ENCODE assay signal across 21 mouse cellular contexts in genomic region chr9:71940016-71940415, GRCm38 (mm10).
DNase-seq lines count a peak whose midpoint lies in the region; ATAC-seq and TF ChIP-seq lines count a peak whose summit lies in the region.
"Had no signal": no experiment of that assay in that cellular context is flagged by ENCODE, and none has a peak within 500 bp of the region (broad histone marks: within the 10 kb centered on the region; RNA-seq: fewer than 3 reads in every experiment).

No protein-coding gene starts in this region.

- H3ac ChIP-seq in C2C12 (ENCODE audit: control insufficient read depth, insufficient read length, low read depth) (no peak overlapping the region), myocyte (ENCODE audit: control insufficient read depth, insufficient read length) (no peak overlapping the region)

- ATAC-seq in intestine, embryonic 16.5 days = peak; percentile 48
- ATAC-seq: activated CD4-positive, CD25-positive, alpha-beta regulatory T cell, adult 4 months; forebrain, embryonic 13.5 days; forebrain, embryonic 15.5 days; forebrain, postnatal 0 days; Patski had no signal

- no peak overlapping the region for H3K4me3 ChIP-seq in C2C12 (ENCODE audit: insufficient read depth, poor library complexity, severe bottlenecking)
- no peak overlapping the region for H3K4me3 ChIP-seq in intestine, embryonic 16.5 days (ENCODE audit: low read length)
- no peak overlapping the region for H3K4me3 ChIP-seq in myocyte
- H3K4me3 ChIP-seq: embryonic facial prominence, embryonic 10.5 days; embryonic facial prominence, embryonic 12.5 days; forebrain, embryonic 13.5 days; forebrain, embryonic 15.5 days had no signal

- peaks cover 3% of the 10 kb centered on the region for H3K79me3 ChIP-seq in C2C12 (ENCODE audit: low read depth)

- DNase-seq in lung, postnatal 10 days = no peak
- no peak for DNase-seq in Muller cell, postnatal 12 days (ENCODE audit: inconsistent ontology term)
- DNase-seq: adrenal gland, adult 8-10 months; adrenal gland, postnatal 14 days; adrenal gland, postnatal 36 days; B cell, adult 2 months; cerebellum, adult 11-12 months; cerebellum, adult 2 months; cerebellum, adult 9-10 months; cerebellum, postnatal 10 days; cerebellum, postnatal 25 days; forebrain, postnatal 0 days had no signal

- H3K36me3 ChIP-seq in C2C12 (ENCODE audit: control insufficient read depth, insufficient read depth) = no peaks in the 10 kb centered on the region
- H3K36me3 ChIP-seq in intestine, embryonic 16.5 days (ENCODE audit: control insufficient read depth, insufficient read depth, low read length) = no peaks in the 10 kb centered on the region
- no peaks in the 10 kb centered on the region for H3K36me3 ChIP-seq in myocyte (ENCODE audit: control insufficient read depth, insufficient read depth)
- H3K36me3 ChIP-seq: embryonic facial prominence, embryonic 12.5 days; forebrain, embryonic 15.5 days had no signal

- H3K79me2 ChIP-seq in C2C12 (ENCODE audit: control insufficient read depth, insufficient read depth) (peaks cover 6% of the 10 kb centered on the region), myocyte (ENCODE audit: control insufficient read depth, insufficient read depth) (peaks cover 7% of the 10 kb centered on the region)

- H3K9ac ChIP-seq in intestine, embryonic 16.5 days (ENCODE audit: low read depth, low read length) = no peak overlapping the region
- H3K9ac ChIP-seq: embryonic facial prominence, embryonic 12.5 days; forebrain, embryonic 13.5 days; forebrain, embryonic 15.5 days; forebrain, postnatal 0 days had no signal

- no peak for TF ChIP-seq CTCF in C2C12 (IDR thresholded peaks at IDR 0.05; ENCODE audit: control insufficient read depth, insufficient read depth, insufficient read length)

- H3K27ac ChIP-seq in intestine, embryonic 16.5 days (ENCODE audit: low read length) = no peak overlapping the region
- H3K27ac ChIP-seq: embryonic facial prominence, embryonic 10.5 days; embryonic facial prominence, embryonic 12.5 days; forebrain, embryonic 13.5 days; forebrain, embryonic 15.5 days had no signal

- no peak for TF ChIP-seq POLR2A in myocyte (IDR thresholded peaks at IDR 0.05; ENCODE audit: insufficient read length, low read depth)

- H3K27me3 ChIP-seq in C2C12 (ENCODE audit: control insufficient read depth, insufficient read depth, insufficient read length) = no peaks in the 10 kb centered on the region
- no peaks in the 10 kb centered on the region for H3K27me3 ChIP-seq in intestine, embryonic 16.5 days (replicated peaks; ENCODE audit: control insufficient read depth, insufficient read depth, low read length)
- no peaks in the 10 kb centered on the region for H3K27me3 ChIP-seq in myocyte (ENCODE audit: control insufficient read depth, insufficient read depth, insufficient read length)
- H3K27me3 ChIP-seq: embryonic facial prominence, embryonic 12.5 days; forebrain, embryonic 13.5 days; forebrain, embryonic 15.5 days; Patski had no signal

- no peaks in the 10 kb centered on the region for H3K4me1 ChIP-seq in intestine, embryonic 16.5 days (ENCODE audit: control insufficient read depth, insufficient read depth, low read length)
- H3K4me1 ChIP-seq: embryonic facial prominence, embryonic 12.5 days had no signal

- H3K4me2 ChIP-seq in intestine, embryonic 16.5 days (ENCODE audit: low read depth, low read length) = no peak overlapping the region
- no peak overlapping the region for H3K4me2 ChIP-seq in myocyte (ENCODE audit: low read depth)
- H3K4me2 ChIP-seq: embryonic facial prominence, embryonic 12.5 days; forebrain, embryonic 13.5 days; forebrain, embryonic 15.5 days had no signal

- no peaks in the 10 kb centered on the region for H3K9me3 ChIP-seq in intestine, embryonic 16.5 days (ENCODE audit: control insufficient read depth, low read length)
- H3K9me3 ChIP-seq: embryonic facial prominence, embryonic 10.5 days; embryonic facial prominence, embryonic 12.5 days; forebrain, embryonic 13.5 days; forebrain, embryonic 15.5 days had no signal

TF ChIP-seq in C2C12, 6 proteins besides CTCF, POLR2A, EP300 and RAD21:
- TF ChIP-seq MAX (IDR thresholded peaks at IDR 0.05) = no peak
- TF ChIP-seq CEBPB (IDR thresholded peaks at IDR 0.05; ENCODE audit: low read depth) = no peak
- TF ChIP-seq MYOD1 (IDR thresholded peaks at IDR 0.05; ENCODE audit: control insufficient read depth, insufficient read length, low read depth) = peak; percentile 75
- peak; percentile 81 for TF ChIP-seq USF1 (IDR thresholded peaks at IDR 0.05; ENCODE audit: low read depth)
- TF ChIP-seq FOSL1 (IDR thresholded peaks at IDR 0.05; ENCODE audit: insufficient read depth, low read length, poor library complexity, severe bottlenecking) = no peak
- no peak for TF ChIP-seq MYOG (IDR thresholded peaks at IDR 0.05; ENCODE audit: control insufficient read depth, extremely low read depth, insufficient read length)
TF ChIP-seq in C2C12: peak in this region for 2.

TF ChIP-seq in myocyte, 11 proteins besides CTCF, POLR2A, EP300 and RAD21:
- TF ChIP-seq CEBPB (IDR thresholded peaks at IDR 0.05; ENCODE audit: insufficient read depth, poor library complexity, severe bottlenecking) = no peak
- TF ChIP-seq USF1 (IDR thresholded peaks at IDR 0.05; ENCODE audit: low read depth) = peak; percentile 76
- peak in 1 of 3 experiments; percentile 40 for TF ChIP-seq MYOD1 (IDR thresholded peaks at IDR 0.05; ENCODE audit: control insufficient read depth in 1 of 3, insufficient read length in 2 of 3, low read depth in 2 of 3)
